Mouse (Mus musculus) limb, embryonic 10.5 days (tissue): Measurements from ENCODE around the gene Xdh. TPM values are rescaled to one million over a fixed set of nuclear protein-coding genes. Genes with fewer than 3 reads are reported as not detected.

ENCODE experiments used
- DNase-seq: peaks from one replicate; pipeline ENCODE4 v3.0.0-alpha.2; 2017; ENCODE audit warnings: low spot score
- H3K27ac ChIP-seq: fragments of 300-500 bp; sonication (generic); 2 replicates; pipeline ENCODE4 v1.5.1; 2016; ENCODE audit warnings: mild to moderate bottlenecking
- H3K27me3 ChIP-seq: fragments of 300-500 bp; sonication (generic); 2 replicates; pipeline ENCODE4 v1.6.1; 2016; ENCODE audit warnings: low read depth, mild to moderate bottlenecking; ENCODE audit not compliant: poor library complexity, severe bottlenecking
- H3K36me3 ChIP-seq: fragments of 300-500 bp; sonication (generic); 2 replicates; pipeline ENCODE4 v1.6.1; 2016; ENCODE audit warnings: mild to moderate bottlenecking, moderate library complexity
- H3K4me1 ChIP-seq: fragments of 300-500 bp; sonication (generic); 2 replicates; pipeline ENCODE4 v1.6.1; 2016
- H3K4me3 ChIP-seq: fragments of 300-500 bp; sonication (generic); 2 replicates; pipeline ENCODE4 v1.5.1; 2016; ENCODE audit warnings: mild to moderate bottlenecking, moderate library complexity
- H3K9me3 ChIP-seq: fragments of 300-500 bp; sonication (generic); replicated peaks from 2 replicates; pipeline ENCODE4 v1.6.1; 2016; ENCODE audit warnings: mild to moderate bottlenecking
- WGBS: fragments of 180-500 bp; shearing (Covaris S2); methylation state at CpG from one replicate; pipeline ENCODE4 v1.1.7; 2016; 5-methylcytosine and 5-hydroxymethylcytosine counted together
- polyA plus RNA-seq: library from polyadenylated mRNA; unstranded; fragments of >200 nt; fragmentation: Nextera tagmentation; extraction: Ambion mirVana; gene quantifications from 2 replicates; pipeline ENCODE4 v1.2.1, GENCODE M21; 2016

Xdh gene
- polyA plus RNA-seq, result 0.21 and 0.36 TPM in 2 replicates

DNA sequence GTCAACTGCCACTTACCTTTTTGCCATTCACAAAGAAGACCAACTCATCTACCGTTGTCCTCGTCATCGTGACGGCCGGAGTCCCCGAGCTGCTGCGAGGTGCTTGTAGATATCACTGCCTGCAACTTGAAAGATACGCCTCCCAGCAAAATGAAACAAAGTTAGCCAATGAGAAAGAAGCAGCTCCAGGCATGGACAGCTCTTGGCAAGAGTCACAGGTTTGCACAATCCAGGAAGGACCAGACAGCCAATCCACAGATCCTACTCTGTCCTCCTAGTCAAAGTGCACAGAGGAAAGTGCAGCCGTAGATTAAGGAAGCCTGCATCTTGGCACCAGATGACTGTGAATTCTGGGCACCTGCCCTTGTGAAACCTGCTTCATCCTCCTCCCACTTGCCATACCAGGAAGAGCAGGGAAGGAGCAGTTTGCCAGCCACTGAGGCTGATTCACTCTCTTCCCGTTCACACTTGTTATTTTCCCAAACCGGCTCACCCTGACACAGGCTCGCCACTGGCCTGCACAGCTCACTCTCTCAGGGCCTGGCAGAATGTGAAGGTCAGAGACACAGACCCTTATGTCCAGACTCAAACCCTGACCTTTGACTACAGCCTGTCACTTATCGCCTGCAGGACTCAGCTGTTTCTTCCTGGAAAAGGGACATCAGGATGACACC lies at the start of gene Xdh:
TSS of gene Xdh (minus strand) at position 135 of the 674 bp plus-strand sequence.
- H3K27me3 ChIP-seq, result no peaks in the 10 kb centered on the region
- no peak for DNase-seq
- whole genome bisulfite sequencing, result 88% methylated on average over 13 of the region's 13 CpGs
- peaks cover 6% of the 10 kb centered on the region; the same call in 1 of the 2 replicates for H3K4me1 ChIP-seq
- H3K9me3 ChIP-seq, result no peaks in the 10 kb centered on the region
- no peak within 1 kb of the TSS for H3K27ac ChIP-seq
- H3K4me3 ChIP-seq, result no peak within 1 kb of the TSS
- H3K36me3 ChIP-seq, result no peaks in the 10 kb centered on the region

DNA sequence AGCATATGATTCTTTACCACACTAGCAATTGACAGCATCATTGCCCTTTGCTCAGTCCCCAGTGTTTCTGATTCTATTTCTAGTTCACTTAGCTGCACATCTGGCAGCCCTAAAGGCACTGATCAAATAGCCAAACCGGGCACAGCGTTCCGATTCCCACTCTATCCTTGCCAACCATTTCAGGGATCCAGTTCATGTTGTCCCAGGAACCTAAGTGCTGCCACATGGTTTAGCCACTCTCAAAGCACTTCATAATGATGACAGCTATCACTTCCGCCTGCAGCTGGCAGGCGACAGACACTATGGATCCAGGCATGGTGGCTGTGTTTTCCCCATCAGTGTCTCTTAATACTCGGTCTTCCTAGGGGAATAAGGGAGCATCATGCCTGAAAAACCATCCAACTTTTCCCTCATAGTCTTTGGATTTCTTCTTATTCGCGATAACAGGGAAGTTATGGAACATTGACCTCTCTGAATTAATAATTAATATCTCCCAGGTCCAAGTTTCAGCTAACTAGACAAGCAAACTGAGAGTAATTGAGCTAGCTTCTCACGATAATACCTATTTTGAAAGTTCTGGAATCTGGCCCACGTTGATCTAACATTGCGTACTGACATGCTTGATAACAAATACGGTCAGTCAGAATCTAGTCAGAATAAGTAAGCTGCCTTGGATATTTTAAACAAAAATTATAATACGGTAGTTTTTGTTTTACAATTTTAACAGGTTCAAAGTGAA lies 46.1 kb upstream of the Xdh start:
- 90% methylated on average over 13 of the region's 13 CpGs for WGBS
- no peaks in the 10 kb centered on the region for H3K27me3 ChIP-seq
- no peaks in the 10 kb centered on the region for H3K4me1 ChIP-seq
- no peak for DNase-seq
- H3K36me3 ChIP-seq, result no peaks in the 10 kb centered on the region
- H3K4me3 ChIP-seq, result no peak overlapping the region
- no peaks in the 10 kb centered on the region for H3K9me3 ChIP-seq
- no peak overlapping the region for H3K27ac ChIP-seq

- WGBS, result 90% methylated on average over 4 of the region's 4 CpGs
- H3K9me3 ChIP-seq, result no peaks in the 10 kb centered on the region
- DNase-seq, result peak; percentile 2
- no peaks in the 10 kb centered on the region for H3K4me1 ChIP-seq
- no peak overlapping the region for H3K4me3 ChIP-seq
- H3K36me3 ChIP-seq, result no peaks in the 10 kb centered on the region
- no peaks in the 10 kb centered on the region for H3K27me3 ChIP-seq
- no peak overlapping the region for H3K27ac ChIP-seq
These were observed 41.3 kb upstream of the Xdh start for GRCm38 (mm10) chr17:73991264-73991663.

DNA sequence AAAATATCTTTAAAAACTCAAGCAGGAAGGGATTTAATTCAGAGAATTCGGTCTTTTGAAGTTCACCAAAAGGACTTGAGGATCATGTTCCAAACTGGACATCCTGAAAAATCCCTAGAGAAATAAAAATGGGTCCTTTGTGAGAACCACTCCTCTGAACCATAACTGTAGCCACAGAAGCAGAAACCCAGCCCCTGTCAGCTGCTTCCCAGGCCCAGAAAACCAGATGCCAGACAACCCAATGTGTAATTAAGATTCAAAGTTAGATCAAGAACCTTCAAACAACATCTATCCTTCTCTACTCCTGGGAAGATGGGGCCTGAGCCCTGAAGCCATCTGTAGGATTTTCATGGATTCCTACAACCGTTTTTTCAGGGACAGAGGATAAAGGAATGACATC lies 36.6 kb upstream of the Xdh start:
- H3K36me3 ChIP-seq, result no peaks in the 10 kb centered on the region
- WGBS, result 86% methylated on average over 2 of the region's 2 CpGs
- DNase-seq, result peak; percentile 6
- no peaks in the 10 kb centered on the region for H3K27me3 ChIP-seq
- H3K27ac ChIP-seq, result no peak overlapping the region
- H3K9me3 ChIP-seq, result no peaks in the 10 kb centered on the region
- no peak overlapping the region for H3K4me3 ChIP-seq
- H3K4me1 ChIP-seq, result peaks cover 17% of the 10 kb centered on the region

- no peak for DNase-seq
- H3K27me3 ChIP-seq, result no peaks in the 10 kb centered on the region
- peaks cover 17% of the 10 kb centered on the region for H3K4me1 ChIP-seq
- no peaks in the 10 kb centered on the region for H3K36me3 ChIP-seq
- 91% methylated on average over 4 of the region's 4 CpGs for WGBS
- H3K9me3 ChIP-seq, result no peaks in the 10 kb centered on the region
- peak overlapping the region; percentile 37; the same call in 1 of the 2 replicates for H3K27ac ChIP-seq
- no peak overlapping the region for H3K4me3 ChIP-seq
These were observed 35.9 kb upstream of the Xdh start for GRCm38 (mm10) chr17:73985936-73986335.

DNA sequence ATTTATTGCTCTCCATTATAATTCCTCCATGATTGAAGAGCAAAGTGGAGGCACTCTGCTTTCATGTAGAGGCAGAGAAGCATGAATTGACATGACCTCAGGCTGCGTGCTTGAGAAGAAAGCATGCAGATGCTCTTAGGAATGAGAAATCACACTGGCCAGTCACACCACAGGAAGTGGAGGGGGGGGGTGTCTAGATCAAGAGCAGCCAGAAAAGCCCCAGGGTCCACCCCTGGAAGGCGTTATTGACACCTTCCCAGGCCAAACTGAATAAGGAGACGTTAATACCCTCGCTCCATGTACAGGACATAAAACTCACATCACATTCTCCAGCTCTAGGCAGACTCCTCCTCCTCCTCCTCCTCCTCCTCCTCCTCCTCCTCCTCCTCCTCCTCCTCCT lies 34.5 kb upstream of the Xdh start:
- H3K36me3 ChIP-seq, result no peaks in the 10 kb centered on the region
- H3K27me3 ChIP-seq, result no peaks in the 10 kb centered on the region
- no peak overlapping the region for H3K4me3 ChIP-seq
- peaks cover 17% of the 10 kb centered on the region for H3K4me1 ChIP-seq
- peak; percentile 55 for DNase-seq
- no peaks in the 10 kb centered on the region for H3K9me3 ChIP-seq
- WGBS, result 0% methylated on average over 4 of the region's 4 CpGs
- peak overlapping the region; percentile 37 for H3K27ac ChIP-seq

- Histone ChIP-seq H3K27me3 (no peaks in the 10 kb centered on the region), H3K9me3 (no peaks in the 10 kb centered on the region), H3K4me1 (peaks cover 17% of the 10 kb centered on the region), H3K4me3 (no peak overlapping the region), H3K36me3 (no peaks in the 10 kb centered on the region), H3K27ac (no peak overlapping the region)
- DNase-seq, result no peak
- WGBS, result 89% methylated on average over 1 of the region's 1 CpGs
These were observed 32.9 kb upstream of the Xdh start for GRCm38 (mm10) chr17:73982871-73983270.

DNA sequence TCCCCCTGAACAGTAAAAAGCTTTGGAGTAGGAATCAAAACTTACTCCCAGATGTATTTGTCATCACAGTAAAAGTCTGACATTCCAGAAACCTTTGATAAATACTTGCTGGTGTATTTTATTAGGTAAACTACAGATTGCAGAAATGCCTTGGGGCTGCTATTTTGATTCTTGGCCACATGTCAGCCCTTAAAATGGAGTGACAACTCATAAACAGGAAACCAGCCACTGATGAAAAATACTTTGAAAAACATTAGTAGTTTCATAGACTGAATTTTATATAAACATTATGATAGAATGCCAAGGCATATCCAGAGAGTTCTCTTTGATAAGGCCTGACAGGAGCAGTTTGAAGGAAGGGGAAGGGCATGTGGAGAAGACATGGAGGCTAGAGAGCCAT lies 26.1 kb upstream of the Xdh start:
- H3K4me1 ChIP-seq, result 0 out of 2 replicates have a peak, but pooled peaks cover 1% of the 10 kb centered on the region
- H3K27me3 ChIP-seq, result no peaks in the 10 kb centered on the region
- no peaks in the 10 kb centered on the region for H3K9me3 ChIP-seq
- no peak for DNase-seq
- H3K27ac ChIP-seq, result no peak overlapping the region
- H3K36me3 ChIP-seq, result no peaks in the 10 kb centered on the region
- H3K4me3 ChIP-seq, result no peak overlapping the region

DNA sequence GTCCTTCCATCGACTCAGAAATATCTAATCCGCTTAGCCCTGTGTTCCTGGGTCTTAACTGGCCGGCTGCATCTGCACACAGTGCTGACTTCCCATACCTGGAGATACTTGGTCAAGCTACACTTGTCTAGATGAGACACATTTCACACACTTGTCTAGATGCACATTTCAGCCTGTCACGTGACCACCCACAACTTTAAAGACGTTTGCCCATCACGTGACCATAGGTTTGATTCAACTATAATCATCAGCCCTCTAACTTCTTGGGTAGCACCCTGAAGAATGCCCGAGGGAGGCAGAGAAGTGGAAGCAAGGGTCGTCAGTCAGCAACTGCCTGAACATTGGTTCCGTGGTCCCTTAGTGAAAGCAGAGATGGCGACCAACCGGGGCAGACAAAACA lies 22.7 kb upstream of the Xdh start:
- H3K27ac ChIP-seq, result no peak overlapping the region
- H3K9me3 ChIP-seq, result no peaks in the 10 kb centered on the region
- 92% methylated on average over 11 of the region's 11 CpGs for WGBS
- no peak overlapping the region for H3K4me3 ChIP-seq
- H3K4me1 ChIP-seq, result peaks cover 11% of the 10 kb centered on the region; the same call in 1 of the 2 replicates
- DNase-seq, result no peak
- H3K36me3 ChIP-seq, result no peaks in the 10 kb centered on the region
- H3K27me3 ChIP-seq, result no peaks in the 10 kb centered on the region

- H3K36me3 ChIP-seq, result no peaks in the 10 kb centered on the region
- H3K4me3 ChIP-seq, result no peak overlapping the region
- H3K9me3 ChIP-seq, result no peaks in the 10 kb centered on the region
- no peaks in the 10 kb centered on the region for H3K27me3 ChIP-seq
- 84% methylated on average over 4 of the region's 4 CpGs for WGBS
- peaks cover 11% of the 10 kb centered on the region; the same call in 1 of the 2 replicates for H3K4me1 ChIP-seq
- no peak for DNase-seq
- no peak overlapping the region for H3K27ac ChIP-seq
These were observed 21.3 kb upstream of the Xdh start for GRCm38 (mm10) chr17:73971291-73971690.

GRCm38 (mm10) chr17:73970361-73971027 lies 20.5 kb upstream of the Xdh start:
- Histone ChIP-seq H3K9me3 (no peaks in the 10 kb centered on the region), H3K4me1 (peaks cover 11% of the 10 kb centered on the region; the same call in 1 of the 2 replicates), H3K4me3 (no peak overlapping the region), H3K27me3 (no peaks in the 10 kb centered on the region), H3K36me3 (no peaks in the 10 kb centered on the region), H3K27ac (no peak overlapping the region)
- 79% methylated on average over 3 of the region's 3 CpGs for WGBS
- DNase-seq, result no peak

DNA sequence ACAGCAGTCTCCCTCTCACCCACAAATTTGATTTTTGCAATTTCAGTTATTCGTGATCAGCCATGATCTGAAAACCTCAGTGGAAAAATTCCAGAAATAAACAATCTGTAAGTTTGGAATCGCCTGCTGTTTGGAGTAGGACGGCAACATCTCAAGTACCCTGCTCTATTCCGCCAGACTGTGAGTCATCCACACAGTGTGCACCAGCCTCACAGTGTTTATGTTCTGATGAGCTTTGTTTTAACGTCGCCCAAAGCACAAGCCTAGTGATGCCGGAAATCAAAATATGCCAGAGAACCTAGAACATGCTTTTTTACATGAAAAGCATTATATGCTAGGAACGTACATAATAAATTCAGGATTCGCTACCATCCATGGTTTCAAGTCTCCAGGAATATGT lies 14.9 kb upstream of the Xdh start:
- no peak for DNase-seq
- Histone ChIP-seq H3K4me3 (no peak overlapping the region), H3K27ac (no peak overlapping the region), H3K4me1 (peaks cover 7% of the 10 kb centered on the region; the same call in 1 of the 2 replicates), H3K9me3 (no peaks in the 10 kb centered on the region), H3K36me3 (no peaks in the 10 kb centered on the region), H3K27me3 (no peaks in the 10 kb centered on the region)
- 93% methylated on average over 9 of the region's 9 CpGs for WGBS

- 67% methylated on average over 2 of the region's 2 CpGs for WGBS
- Histone ChIP-seq H3K27ac (no peak overlapping the region), H3K4me3 (no peak overlapping the region), H3K4me1 (peaks cover 7% of the 10 kb centered on the region; the same call in 1 of the 2 replicates), H3K9me3 (no peaks in the 10 kb centered on the region), H3K27me3 (no peaks in the 10 kb centered on the region), H3K36me3 (no peaks in the 10 kb centered on the region)
- DNase-seq, result no peak
These were observed 12.6 kb upstream of the Xdh start for GRCm38 (mm10) chr17:73962628-73963043.
